In genomic region chr14:86489044-86489816, GRCm38 (mm10) we compare ENCODE assay signal across 10 mouse cellular contexts.
DNase-seq lines count a peak whose midpoint lies in the region; ATAC-seq and TF ChIP-seq lines count a peak whose summit lies in the region.
"Had no signal": no experiment of that assay in that cellular context is flagged by ENCODE, and none has a peak within 500 bp of the region (broad histone marks: within the 10 kb centered on the region; RNA-seq: fewer than 3 reads in every experiment).

No protein-coding gene starts in this region.

- TF ChIP-seq POLR2A in limb, embryonic 14.5 days (IDR thresholded peaks at IDR 0.05; ENCODE audit: borderline replicate concordance, extremely low read depth, insufficient read depth, insufficient read length), result no peak

- H3K4me1 ChIP-seq in limb, embryonic 14.5 days (ENCODE audit: control insufficient read depth, insufficient read depth, low read length), result 0 out of 2 replicates have a peak, but pooled peaks cover 2% of the 10 kb centered on the region
- no peaks in the 10 kb centered on the region for H3K4me1 ChIP-seq in limb, embryonic 10.5 days
- 0 out of 2 replicates have a peak, but pooled peaks cover 5% of the 10 kb centered on the region for H3K4me1 ChIP-seq in kidney, embryonic 16.5 days (ENCODE audit: insufficient read depth, low read length)
- H3K4me1 ChIP-seq in lung, embryonic 15.5 days, result peaks cover 14% of the 10 kb centered on the region
- H3K4me1 ChIP-seq: embryonic facial prominence, embryonic 12.5 days had no signal

- H3K9ac ChIP-seq in limb, embryonic 14.5 days (ENCODE audit: low read depth, low read length, severe bottlenecking), result no peak overlapping the region
- no peak overlapping the region for H3K9ac ChIP-seq in kidney, embryonic 16.5 days (replicated peaks; ENCODE audit: low read length)
- H3K9ac ChIP-seq in lung, embryonic 15.5 days, result no peak overlapping the region
- H3K9ac ChIP-seq: embryonic facial prominence, embryonic 12.5 days; neural tube, embryonic 12.5 days had no signal

- no peak overlapping the region for H3K4me3 ChIP-seq in limb, embryonic 14.5 days (replicated peaks; ENCODE audit: low read length)
- H3K4me3 ChIP-seq in limb, embryonic 10.5 days, result no peak overlapping the region
- no peak overlapping the region for H3K4me3 ChIP-seq in kidney, embryonic 16.5 days (ENCODE audit: low read length)
- H3K4me3 ChIP-seq in lung, embryonic 15.5 days, result no peak overlapping the region
- H3K4me3 ChIP-seq: embryonic facial prominence, embryonic 12.5 days; neural tube, embryonic 12.5 days had no signal

- no peaks in the 10 kb centered on the region for H3K36me3 ChIP-seq in limb, embryonic 14.5 days (ENCODE audit: control insufficient read depth, insufficient read depth, low read length)
- H3K36me3 ChIP-seq in limb, embryonic 10.5 days, result no peaks in the 10 kb centered on the region
- H3K36me3 ChIP-seq in kidney, embryonic 16.5 days (ENCODE audit: insufficient read depth, low read length), result no peaks in the 10 kb centered on the region
- H3K36me3 ChIP-seq in lung, embryonic 15.5 days, result no peaks in the 10 kb centered on the region
- H3K36me3 ChIP-seq: embryonic facial prominence, embryonic 12.5 days; neural tube, embryonic 12.5 days had no signal

- H3K27ac ChIP-seq in limb, embryonic 14.5 days (replicated peaks; ENCODE audit: low read depth, low read length), result no peak overlapping the region
- H3K27ac ChIP-seq in limb, embryonic 10.5 days, result no peak overlapping the region
- peak overlapping the region; percentile 37; the same call in 1 of the 2 replicates for H3K27ac ChIP-seq in kidney, embryonic 16.5 days (ENCODE audit: low read length)
- peak overlapping the region; percentile 29 for H3K27ac ChIP-seq in lung, embryonic 15.5 days
- H3K27ac ChIP-seq: embryonic facial prominence, embryonic 12.5 days; neural tube, embryonic 12.5 days had no signal

- 81% methylated on average over 16 of the region's 16 CpGs for WGBS in limb, embryonic 14.5 days
- WGBS in limb, embryonic 10.5 days, result 93% methylated on average over 16 of the region's 16 CpGs
- WGBS in kidney, embryonic 16.5 days, result 64% methylated on average over 16 of the region's 16 CpGs
- WGBS in lung, embryonic 15.5 days, result 56% methylated on average over 16 of the region's 16 CpGs

- H3K27me3 ChIP-seq in limb, embryonic 14.5 days (ENCODE audit: control insufficient read depth, insufficient read depth, low read length), result no peaks in the 10 kb centered on the region
- no peaks in the 10 kb centered on the region for H3K27me3 ChIP-seq in limb, embryonic 10.5 days (ENCODE audit: low read depth, poor library complexity, severe bottlenecking)
- no peaks in the 10 kb centered on the region for H3K27me3 ChIP-seq in kidney, embryonic 16.5 days (ENCODE audit: insufficient read depth, low read length)
- no peaks in the 10 kb centered on the region for H3K27me3 ChIP-seq in lung, embryonic 15.5 days
- H3K27me3 ChIP-seq: embryonic facial prominence, embryonic 12.5 days; neural tube, embryonic 12.5 days had no signal

- no peak overlapping the region for H3K4me2 ChIP-seq in limb, embryonic 14.5 days (replicated peaks; ENCODE audit: low read depth, low read length, severe bottlenecking)
- no peak overlapping the region for H3K4me2 ChIP-seq in kidney, embryonic 16.5 days (replicated peaks; ENCODE audit: low read depth, low read length)
- no peak overlapping the region for H3K4me2 ChIP-seq in lung, embryonic 15.5 days
- H3K4me2 ChIP-seq: embryonic facial prominence, embryonic 12.5 days; neural tube, embryonic 12.5 days had no signal

- no peaks in the 10 kb centered on the region for H3K9me3 ChIP-seq in limb, embryonic 14.5 days (ENCODE audit: control insufficient read depth, low read length)
- no peaks in the 10 kb centered on the region for H3K9me3 ChIP-seq in limb, embryonic 10.5 days (replicated peaks)
- no peaks in the 10 kb centered on the region for H3K9me3 ChIP-seq in kidney, embryonic 16.5 days (ENCODE audit: low read length)
- H3K9me3 ChIP-seq in lung, embryonic 15.5 days, result no peaks in the 10 kb centered on the region
- H3K9me3 ChIP-seq: embryonic facial prominence, embryonic 12.5 days; neural tube, embryonic 12.5 days had no signal

- ATAC-seq in limb, embryonic 14.5 days (ENCODE audit: low FRiP score, low read depth), result no peak
- ATAC-seq in kidney, embryonic 16.5 days (ENCODE audit: low FRiP score, low TSS enrichment), result no peak
- no peak for ATAC-seq in lung, embryonic 15.5 days (ENCODE audit: borderline replicate concordance, extremely low read depth, low FRiP score, low TSS enrichment)
- ATAC-seq in megakaryocyte-erythroid progenitor cell, adult 5-6 weeks (replicated peaks; ENCODE audit: low FRiP score, low TSS enrichment, poor library complexity, severe bottlenecking), result no peak

- DNase-seq in limb, embryonic 14.5 days (ENCODE audit: low spot score), result peak; percentile 52
- DNase-seq in limb, embryonic 10.5 days (ENCODE audit: low spot score), result no peak
- DNase-seq in cerebellum, postnatal 25 days, result peak; percentile 63 to 67
- no peak for DNase-seq in adrenal gland, adult 18-20 months (ENCODE audit: low spot score in 2 of 2)
- no peak for DNase-seq in thymus, postnatal 36 days

Comparison
In these comparisons a context has a peak if more than half of its experiments do, and no peak if none do; other contexts are left out.
1. DNase-seq: peak in limb, embryonic 14.5 days (single experiment) and cerebellum, postnatal 25 days (2 of 2); none in limb, embryonic 10.5 days (single experiment), adrenal gland, adult 18-20 months (0 of 2) and thymus, postnatal 36 days (0 of 2).
2. H3K27ac ChIP-seq: peak in kidney, embryonic 16.5 days (single experiment) and lung, embryonic 15.5 days (single experiment); none in limb, embryonic 14.5 days (single experiment) and limb, embryonic 10.5 days (single experiment).